Mouse (Mus musculus) thymus, postnatal 10 days (tissue): Measurements from ENCODE around the gene Gm17416.

Experiments
- DNase-seq, 2 experiments: peaks; one replicate each; pipeline ENCODE4 v3.0.0; 2021; ENCODE audit warnings: low spot score in 2 of 2

Gm17416 gene

DNA sequence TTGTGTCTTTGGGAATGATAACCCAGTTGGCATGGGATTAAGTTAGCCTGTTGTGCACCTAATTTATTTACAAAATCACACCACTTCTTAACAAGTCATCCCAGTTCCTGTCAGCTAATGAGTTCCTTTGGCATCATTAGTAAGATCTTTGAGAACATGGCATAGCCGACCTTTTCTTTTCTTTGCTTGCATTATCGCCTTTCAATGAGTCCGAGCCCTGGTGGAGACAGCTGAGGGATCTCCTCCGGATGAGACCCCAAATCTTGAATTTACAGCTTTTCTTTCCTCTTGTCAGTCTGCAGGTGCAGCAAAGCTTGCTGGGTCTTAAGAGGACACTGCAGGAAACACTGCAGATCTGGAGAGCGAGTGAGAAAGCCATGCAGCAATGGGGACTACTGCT, at the start of gene Gm17416:
Gene Gm17416, plus strand, starts transcription at position 301 of the 400 bp plus-strand sequence.
- no peak for DNase-seq

DNA sequence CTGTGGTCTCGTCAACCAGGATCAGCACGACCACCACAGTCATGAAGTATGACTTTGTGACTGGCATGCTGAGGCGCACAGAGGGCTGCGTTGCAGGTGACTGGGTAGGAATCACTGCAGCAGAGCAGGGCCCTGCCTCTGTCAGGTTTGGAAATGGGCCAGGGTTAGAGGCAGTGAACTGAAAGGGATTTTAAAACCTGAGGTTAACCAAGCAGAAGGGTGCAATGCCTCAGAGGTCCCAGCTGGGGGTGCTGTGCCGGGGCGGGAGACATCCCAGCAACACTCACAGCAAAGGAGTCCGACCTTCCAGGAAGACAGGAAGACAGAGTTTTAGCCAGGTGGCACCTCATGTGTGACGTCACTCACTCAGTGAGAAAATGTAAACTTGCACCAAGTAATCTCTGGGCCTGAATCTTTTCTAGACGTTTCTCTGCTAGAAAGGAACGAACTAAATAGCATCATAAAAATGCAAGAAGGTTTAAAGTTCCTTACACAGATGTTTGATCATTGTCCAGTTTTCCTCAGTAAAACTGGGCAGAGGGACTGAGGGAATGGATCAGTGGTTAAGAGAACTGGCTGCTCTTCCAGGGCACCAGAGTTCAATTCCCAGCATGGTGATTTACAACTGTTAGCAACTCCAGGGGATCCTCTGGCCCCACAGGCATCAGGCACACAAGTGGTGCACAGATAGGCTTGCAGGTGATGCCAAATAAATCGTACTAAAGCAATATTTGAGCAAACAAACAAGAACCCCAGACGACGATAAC, 29.0 kb upstream of the Gm17416 start, which contains the start of gene Defb29:
Gene Defb29, minus strand, starts transcription at position 155 of the 767 bp plus-strand sequence.
- no peak for DNase-seq

DNA sequence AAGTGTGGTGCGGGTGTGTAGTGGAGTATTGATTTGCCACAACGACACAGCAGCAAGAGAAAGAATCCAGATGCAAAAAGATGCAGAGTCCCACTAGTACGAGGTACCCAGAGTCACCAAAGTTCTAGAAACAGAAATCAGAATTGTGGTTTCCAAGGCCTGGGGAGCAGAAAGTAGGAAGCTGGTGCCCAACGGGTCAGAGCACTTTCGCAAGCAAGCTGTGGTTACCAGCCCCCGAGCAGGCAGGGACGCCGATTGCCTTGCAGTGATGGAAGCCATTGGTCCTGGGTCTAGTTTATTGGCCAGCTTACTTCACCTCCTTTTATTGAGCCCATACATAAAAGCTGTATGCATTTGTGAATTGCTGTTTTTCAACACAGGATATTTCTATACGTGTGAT, 27.2 kb upstream of the Gm17416 start:
- DNase-seq, result no peak

DNA sequence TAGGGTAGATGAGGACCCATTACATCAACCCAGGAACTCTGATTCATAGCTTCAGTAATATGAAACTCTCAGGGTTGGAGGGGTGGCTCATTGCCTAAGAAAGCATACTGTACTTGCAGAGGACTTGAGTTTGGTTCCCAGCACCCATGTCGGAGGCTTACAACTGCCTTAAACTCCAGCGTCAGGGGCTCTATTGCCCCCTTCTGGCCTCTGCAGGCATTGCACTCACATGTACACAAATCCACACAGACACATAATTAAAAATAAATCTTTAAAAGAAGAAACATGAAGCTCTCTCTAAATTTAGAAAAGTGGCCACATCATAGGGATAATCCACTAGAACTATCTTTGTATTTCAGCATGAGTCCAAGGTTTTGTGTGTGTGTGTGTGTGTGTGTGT, 26.2 kb upstream of the Gm17416 start:
- DNase-seq, result no peak

DNA sequence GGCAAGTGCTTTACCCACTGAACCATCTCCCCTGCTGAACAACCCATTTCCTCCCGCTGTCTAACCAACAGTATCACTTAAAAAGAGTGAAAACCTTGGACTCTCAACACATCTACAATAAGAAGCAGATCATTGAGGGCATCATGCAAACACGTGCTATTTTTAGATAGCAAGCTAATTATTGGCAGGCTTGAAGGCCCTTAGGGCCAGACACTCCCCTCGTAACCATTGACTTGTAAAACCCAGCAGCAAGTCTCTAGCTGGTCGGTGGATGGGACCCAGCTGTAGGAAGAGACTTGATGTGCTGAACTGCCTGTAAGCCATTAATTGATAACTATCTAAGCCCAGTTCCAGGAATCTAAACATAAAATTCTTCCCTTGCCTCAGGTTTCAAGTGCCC, 25.7 kb upstream of the Gm17416 start:
- DNase-seq, result no peak

DNA sequence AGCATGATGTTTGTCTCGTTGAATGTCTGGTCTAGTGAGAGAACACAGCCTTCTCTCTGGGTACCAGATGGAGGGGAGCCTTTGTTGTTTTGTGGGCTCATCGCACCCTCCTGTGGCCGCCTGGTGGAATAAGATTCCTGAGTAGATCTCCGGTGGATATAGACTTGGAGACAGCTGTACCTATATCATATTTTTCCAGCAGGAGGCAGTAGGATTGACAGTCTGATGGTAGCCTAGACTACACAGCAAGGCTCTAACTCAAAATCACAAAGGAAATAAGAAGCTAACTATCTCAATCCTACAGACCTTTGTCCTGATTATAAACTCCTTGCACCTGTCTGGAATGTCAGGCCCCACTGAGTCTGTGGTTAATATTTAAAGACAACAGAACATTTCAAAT, 24.4 kb upstream of the Gm17416 start:
- peak in 1 of 2 experiments; percentile 3 for DNase-seq

DNA sequence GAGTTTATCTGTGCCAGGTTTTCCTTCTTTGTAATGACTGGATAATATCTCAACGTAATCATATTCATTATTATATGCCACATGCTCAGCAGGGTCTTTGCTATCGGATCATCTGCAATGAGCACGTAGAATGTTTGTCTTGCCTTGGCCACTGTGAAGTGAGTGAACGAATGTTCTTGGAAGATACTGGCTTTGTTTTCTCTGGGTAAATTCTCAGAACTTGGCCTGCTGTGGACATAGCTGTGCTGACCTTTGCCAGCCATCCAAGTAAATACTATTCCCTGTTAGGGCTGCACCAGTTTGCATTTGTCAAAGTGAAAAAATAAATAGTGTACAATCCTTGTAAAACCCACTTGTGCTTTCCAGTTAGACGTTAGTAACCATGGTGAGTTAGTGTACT, 21.0 kb upstream of the Gm17416 start:
- DNase-seq, result no peak

DNA sequence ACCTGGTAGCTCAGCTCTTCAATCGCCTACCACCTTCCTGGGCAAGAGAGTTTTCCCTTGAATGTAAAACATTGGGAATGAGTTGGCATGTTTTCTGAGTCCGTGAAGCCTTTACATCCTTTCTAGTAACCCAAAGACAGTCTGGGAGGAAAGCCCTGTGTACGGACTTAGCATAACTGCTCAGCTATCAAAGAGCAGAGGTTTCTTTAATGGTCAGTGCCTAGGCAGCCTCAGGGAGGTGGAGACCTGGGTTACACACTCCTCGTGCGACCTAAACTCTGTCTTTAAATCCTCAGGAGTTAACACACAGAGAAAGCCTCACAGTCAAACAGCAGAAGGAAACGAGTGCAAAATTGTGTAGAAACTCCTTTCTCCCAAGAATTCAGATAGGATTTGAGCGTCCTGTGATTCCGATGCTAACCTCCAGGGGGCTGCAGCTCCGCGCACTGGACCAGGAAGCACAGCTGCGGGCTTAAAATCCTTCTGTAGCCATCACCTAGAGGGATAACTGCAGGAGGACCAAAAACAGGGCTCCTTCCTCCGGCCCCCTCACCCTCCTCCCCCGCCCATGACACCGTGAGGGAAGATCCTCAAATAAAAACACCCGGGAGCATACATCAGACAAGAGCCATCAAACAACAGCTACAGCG, 15.2 kb upstream of the Gm17416 start:
- DNase-seq, result peak in 1 of 2 experiments; percentile 20

DNA sequence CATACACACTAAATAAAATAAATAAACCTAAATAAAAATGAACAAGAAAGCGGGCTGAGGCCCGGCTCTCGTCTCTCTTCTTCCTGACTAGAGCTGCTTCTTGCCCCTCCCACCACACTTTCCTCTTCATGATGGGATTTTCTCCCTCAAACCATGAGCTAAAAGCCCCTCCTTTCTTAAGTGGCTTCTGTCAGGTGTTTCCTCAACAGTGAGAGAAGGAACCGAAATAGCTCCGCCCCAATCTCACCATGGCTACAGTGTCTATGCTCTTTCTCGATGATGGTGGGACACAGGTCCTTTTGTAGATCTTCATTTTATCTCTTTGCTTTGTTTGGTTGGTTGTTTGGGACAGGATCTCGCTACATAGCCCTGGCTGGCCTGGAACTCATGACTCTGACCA, 12.5 kb upstream of the Gm17416 start:
- no peak for DNase-seq

DNA sequence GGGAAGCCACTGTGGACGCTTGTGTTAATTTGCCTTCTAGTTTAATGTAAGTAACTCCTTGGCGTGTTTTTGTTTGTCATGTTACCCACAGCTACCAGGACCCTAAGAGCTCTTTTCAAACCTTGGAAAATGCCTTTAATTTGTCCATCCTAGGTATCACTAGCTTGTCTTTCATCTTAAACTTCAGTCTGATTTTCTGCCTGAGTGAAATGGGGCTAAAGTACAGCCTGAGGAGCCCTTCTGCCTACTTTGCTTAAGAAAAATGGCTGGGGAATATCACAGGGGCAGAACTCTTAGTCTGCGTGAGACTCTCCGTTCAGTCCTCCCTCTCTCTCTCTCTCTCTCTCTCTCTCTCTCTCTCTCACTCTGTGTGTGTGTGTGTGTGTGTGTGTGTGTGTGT, 743 bp downstream of the Gm17416 start:
- no peak for DNase-seq

DNA sequence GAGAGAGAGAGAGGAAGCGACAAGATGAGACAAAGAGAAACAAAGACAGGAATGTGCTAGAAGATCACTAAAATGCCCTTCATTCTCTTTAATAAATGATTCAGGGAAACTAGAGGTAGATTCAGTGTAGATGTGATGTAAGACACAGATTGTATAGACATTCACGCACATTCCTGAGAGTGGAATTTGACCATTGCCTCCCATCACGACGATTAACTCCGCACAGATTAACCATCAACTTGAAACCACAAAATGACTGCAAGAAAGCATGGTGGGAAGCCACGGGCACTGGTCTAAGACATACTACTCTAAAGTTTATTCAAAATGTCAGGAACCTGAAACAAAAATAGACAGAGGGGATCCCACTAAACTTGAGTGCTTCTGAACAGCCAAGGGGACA, 1.2 kb downstream of the Gm17416 start:
- DNase-seq, result no peak

DNA sequence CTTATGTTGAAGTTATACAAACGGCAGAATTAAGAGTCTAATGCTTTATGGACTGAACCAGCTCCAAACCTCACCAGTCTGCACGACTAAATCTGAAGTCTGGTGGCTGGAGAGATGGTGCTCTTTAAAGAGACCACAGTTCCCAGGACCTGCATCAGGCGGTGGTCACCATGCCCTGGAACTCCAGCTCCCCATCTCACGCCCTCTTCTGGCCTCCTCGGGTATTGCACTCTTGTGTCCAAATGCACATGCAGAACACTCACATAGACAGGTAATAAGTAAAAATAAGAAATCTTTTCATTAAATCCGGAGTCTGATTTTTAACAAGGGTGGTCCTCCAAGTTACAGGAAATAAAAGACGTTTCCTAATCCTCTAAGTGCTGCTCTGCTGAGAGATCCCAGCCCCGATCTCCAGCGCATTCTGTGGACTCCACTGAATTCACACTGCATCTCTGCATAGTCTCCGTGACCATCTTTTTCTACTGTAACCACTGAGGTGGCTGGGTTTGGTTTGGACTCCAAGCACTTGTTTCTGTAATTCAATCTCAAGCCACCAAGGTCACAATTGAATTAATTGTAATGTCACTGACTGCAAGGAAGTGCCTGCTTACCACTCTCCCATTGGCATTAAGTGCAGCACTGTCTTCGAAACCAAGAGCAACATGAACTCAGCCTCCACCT, 3.1 kb downstream of the Gm17416 start, which contains the start of gene Defb21:
Gene Defb21, plus strand, starts transcription at position 631 of the 681 bp plus-strand sequence.
- peak in 1 of 2 experiments; percentile 21 for DNase-seq

DNA sequence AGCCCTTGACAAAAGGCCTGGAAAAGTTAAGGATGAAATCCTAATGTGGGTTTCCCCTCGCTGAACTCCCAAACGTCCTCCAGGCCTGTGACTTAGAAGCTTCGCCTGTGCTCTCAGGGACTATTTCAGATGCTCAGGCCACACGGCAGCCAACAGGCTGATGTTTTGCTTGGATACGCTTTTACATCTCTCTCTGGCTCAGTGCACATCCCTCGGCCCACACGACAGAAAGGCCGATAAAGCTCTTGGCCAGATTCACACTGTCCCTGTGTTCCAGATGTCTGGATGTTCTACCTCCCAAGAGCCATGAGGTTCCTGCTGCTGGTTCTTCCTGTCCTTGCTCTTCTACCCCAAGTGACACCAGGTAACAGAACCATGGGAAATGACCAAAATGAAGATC, 4.3 kb downstream of the Gm17416 start:
- no peak for DNase-seq

DNA sequence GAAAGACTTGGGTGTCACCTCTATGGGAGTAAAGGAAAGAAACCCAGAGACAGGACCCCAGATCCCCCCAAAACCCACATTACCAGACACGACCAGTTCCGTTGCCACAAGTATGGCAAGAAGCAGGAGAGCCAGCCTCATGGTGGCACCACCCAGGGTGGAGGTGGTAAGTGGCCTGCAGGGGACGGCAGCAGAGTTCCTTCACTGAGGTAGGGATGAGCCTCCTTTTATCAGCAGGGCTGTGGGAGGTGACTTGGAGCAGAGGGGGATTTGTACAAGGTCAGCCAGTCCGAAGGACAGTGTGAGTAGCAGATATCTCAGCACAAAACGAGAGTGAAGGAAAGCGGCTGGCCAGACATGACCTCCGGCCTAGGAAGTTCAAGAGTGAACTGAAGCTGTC, 11.0 kb downstream of the Gm17416 start, which contains the start of gene Defb19:
Gene Defb19, minus strand, starts transcription at position 206 of the 400 bp plus-strand sequence.
- DNase-seq, result no peak

DNA sequence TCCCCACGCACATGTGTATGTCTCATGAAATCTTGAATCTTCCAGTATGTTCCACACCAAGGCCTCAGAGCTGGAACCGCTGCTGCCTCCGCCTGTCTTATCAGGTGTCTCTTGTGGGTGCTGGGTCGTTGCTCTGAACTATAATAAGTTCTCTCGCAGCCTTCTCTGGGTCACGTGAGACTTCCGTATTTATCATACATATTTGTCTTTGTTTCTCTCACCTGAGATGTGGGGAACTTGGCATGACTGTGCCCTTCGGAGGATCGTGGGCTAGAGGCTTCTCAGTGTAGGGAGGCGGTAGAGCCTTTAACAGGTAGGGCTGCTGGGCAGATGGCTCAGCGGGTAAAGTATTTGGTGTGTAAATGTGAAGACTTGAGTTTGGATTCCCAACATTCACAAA, 11.5 kb downstream of the Gm17416 start:
- DNase-seq, result no peak

DNA sequence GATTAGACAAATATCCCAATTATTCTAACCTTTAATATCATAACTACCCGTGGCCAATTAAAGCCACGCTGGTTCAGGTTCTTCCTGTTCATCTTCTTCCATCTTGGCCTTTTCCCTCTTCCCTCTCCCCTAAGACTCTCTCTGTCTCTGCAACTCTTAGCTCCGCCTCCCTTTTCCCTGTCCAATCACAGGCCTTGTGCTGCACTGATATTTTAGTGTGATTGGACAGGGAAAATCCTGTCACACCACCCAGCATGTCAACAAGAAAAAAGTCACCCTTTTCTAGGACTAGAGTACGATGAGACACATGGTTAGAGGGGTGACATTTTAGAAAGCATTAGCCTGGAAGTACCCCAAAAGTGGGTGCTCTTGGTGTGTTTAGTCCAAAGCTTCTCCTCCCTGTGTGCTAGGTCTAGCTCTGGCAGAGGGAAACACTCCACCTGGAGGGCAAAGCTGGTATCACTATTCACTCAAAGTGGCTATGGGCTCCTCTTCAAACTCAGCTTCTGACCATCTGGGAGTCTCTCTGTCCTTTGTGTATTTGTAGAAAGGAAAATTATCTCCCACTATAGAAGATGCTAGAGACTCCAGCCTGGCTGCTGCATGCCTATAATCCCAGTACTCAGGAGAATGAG, 17.9 kb downstream of the Gm17416 start:
- no peak for DNase-seq

DNA sequence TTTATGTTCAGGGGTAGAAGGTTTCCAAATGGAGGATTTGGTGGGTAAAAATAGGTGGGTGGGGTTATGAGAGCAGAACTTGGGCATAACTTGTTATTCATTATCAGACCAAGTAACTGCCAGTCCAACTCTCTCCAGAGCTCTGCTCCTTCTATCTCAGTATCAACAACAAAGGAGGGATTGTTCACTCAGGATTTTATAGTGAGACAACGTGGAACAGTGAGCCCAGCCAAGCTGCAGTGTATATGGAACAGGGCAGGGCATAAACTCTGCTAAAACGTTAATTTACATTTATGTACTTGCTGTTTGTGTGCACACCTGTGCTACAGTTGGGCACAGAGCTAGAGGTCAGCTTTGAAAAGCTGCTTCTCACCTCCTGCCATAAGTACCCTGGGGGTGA, 19.3 kb downstream of the Gm17416 start:
- no peak for DNase-seq

DNA sequence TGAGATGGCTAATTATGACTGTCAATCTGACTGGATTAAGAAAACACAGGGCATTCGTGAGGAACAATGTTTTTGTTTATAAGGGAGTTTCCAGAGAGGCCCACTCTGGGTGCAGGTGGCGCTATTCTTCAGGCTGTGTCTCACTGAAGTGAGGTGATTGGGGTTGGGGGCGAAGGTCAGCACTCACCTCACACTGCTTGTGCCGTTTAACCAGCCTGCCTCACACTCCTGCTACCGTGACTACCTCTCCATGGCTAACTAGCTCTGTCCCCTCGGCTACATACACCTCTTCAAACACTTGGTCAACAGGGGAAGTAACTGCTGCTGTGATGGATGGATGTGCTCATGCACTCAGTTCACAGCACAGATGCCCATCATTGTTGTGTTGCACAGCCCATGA, 19.9 kb downstream of the Gm17416 start:
- no peak for DNase-seq

DNA sequence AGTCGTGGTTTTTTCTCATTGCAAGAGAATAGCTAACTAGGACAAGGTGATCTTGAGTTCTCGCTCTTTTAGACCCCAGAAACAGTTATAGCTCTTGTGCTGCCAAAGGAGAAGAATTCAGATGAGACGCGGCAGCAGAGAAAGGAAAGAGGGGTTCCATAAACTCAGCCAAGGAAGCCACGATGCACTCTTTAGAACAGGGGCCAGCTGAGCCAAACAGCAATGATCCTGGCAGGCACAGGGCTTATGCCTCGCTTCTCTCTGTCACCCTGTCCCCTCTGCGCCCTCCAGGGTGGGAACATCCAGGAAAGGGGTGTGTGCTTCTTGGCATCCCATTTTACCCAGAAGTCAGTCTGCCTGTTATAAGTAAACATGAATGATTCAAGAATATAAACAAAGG, 30.2 kb downstream of the Gm17416 start, which contains the start of gene Defb45:
Gene Defb45, minus strand, starts transcription at position 101 of the 400 bp plus-strand sequence.
- DNase-seq, result no peak

DNA sequence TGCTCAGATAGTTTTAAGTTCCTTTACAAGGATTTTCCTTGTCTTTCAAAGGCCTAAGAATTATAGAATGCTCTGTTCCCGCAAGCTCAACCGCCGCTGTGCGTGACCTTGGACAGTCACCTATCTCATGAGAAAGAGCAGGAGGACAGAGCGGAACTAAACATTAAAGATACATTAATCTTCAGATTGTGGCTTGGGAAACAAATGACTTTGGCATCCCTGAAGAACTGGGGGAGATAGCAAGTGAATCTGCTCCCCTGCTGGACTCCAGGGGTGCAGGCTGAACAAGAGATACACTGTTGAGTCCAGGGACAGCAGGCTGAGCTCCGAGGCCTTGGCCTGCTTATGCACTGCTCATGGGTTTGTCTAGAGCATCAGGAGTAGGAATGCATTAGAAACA, 30.9 kb downstream of the Gm17416 start:
- DNase-seq, result no peak

DNA sequence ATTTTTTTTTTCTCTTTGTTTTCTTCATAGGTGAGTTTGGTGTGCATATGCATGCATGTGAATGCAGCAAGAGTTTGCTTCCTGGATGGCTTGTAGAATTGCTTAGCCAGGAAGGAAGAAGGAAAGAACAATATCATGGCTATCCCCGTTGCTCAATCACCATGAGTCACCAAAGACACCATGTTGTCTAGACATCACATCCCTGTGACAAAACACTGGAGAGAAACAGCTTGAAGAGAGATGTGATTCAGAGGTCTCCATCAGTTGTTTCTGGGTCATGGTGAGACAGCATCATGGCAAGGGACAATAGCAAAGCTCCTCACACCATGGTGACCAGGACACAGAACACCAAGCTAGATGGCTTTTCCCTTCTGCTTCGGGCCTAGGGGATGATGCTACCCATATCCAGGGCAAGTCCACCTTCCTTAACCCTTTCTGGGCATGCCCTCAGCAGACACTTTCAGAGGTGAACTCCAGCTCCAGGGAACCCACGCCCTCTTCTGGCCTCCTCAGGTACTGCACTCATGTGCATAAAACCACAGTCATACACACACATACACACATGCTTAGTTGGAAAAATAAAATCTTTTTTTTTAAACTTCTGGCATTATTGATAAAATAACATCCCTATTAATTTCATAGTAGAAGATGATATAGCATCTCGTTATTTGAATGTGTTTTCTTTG, 32.3 kb downstream of the Gm17416 start:
- DNase-seq, result no peak
